Mouse (Mus musculus) E14TG2a.4 (cell line): ENCODE results near the gene Ap4m1.

Experiments
- CTCF ChIP-seq: conservative IDR thresholded peaks from 2 replicates; pipeline ENCODE4 v1.5.1; 2014; ENCODE audit warnings: low read length
- NANOG ChIP-seq: IDR thresholded peaks from 2 replicates; pipeline ENCODE4 v1.6.1; 2014; ENCODE audit warnings: borderline replicate concordance, low read length, mixed read lengths
- POU5F1 ChIP-seq: IDR thresholded peaks from 2 replicates; pipeline ENCODE4 v1.6.1; 2014; ENCODE audit warnings: low read length, borderline replicate concordance

DNA sequence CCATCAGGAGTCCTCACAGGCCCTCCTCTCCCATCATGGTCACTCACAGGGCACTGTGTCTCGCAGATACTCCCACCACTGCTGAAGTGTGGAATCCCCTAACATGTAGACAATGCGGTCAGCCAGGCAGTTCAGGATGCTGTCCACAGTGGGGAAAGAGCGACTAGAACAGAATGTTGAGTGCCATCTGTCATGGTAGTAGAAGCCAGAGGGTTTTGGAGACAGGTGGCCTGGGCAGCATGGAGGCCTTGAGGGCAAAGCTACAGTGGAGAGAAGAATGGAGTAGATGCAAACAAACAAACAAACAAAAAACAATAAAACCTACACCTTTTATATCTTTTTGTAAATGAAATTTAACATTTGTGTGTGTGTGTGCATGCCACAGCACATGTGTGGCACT, 30.3 kb downstream of the Ap4m1 start:
- TF ChIP-seq CTCF, result no peak
- no peak for TF ChIP-seq NANOG
- no peak for TF ChIP-seq POU5F1
